Mouse (Mus musculus): Measurements from ENCODE around the gene Fbln2. TPM values are rescaled to one million over a fixed set of nuclear protein-coding genes. Genes with fewer than 3 reads are reported as not detected.

Fbln2 gene
- total and polyA plus RNA-seq, 2 experiments from 2014 or later = 19.6 to 41.1 TPM

- no peak for DNase-seq
- Histone ChIP-seq H3K36me3 (ENCODE audit: insufficient read depth) (no peaks in the 10 kb centered on the region), H3K9me3 (ENCODE audit: low read length) (no peaks in the 10 kb centered on the region), H3K4me2 (ENCODE audit: low read depth) (no peak overlapping the region), H3K9ac (no peak overlapping the region), H3K4me3 (ENCODE audit: low read depth, low read length) (no peak overlapping the region), H3K27me3 (ENCODE audit: insufficient read depth, low read length) (no peaks in the 10 kb centered on the region), H3K4me1 (ENCODE audit: insufficient read depth) (no peaks in the 10 kb centered on the region), H3K27ac (ENCODE audit: low read depth, low read length) (no peak overlapping the region)
- no peak; the same call in 1 of the 2 replicates for ATAC-seq
- 56% methylated on average over 2 of the region's 2 CpGs for WGBS
- no peak for TF ChIP-seq CTCF (IDR thresholded peaks at IDR 0.05; ENCODE audit: low read depth)
Measured at GRCm38 (mm10) chr6:91191465-91191864, 20.8 kb upstream of the Fbln2 start.

DNA sequence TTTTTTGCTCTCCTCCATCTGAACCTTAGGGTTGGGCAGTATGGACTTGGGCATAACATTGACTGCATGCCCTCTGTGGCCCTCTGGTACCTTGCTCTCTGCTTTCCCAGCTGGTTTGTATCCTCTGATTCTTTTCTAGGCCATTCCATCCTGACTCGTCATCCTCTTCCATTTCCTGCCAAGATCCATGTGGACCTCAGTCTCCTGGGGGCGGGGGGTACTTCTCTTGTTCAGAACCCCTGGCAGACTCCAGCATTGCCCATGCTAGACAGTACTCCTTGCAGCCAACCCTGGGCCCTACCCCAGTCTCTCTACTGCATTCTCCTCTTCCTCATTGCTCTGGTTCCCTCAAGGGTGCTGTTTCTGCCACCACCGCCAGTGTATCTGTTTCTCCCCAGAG lies 19.8 kb upstream of the Fbln2 start:
- Histone ChIP-seq H3K36me3 (ENCODE audit: insufficient read depth) (no peaks in the 10 kb centered on the region), H3K4me2 (ENCODE audit: low read depth) (no peak overlapping the region), H3K9me3 (ENCODE audit: low read length) (no peaks in the 10 kb centered on the region), H3K27ac (ENCODE audit: low read depth, low read length) (no peak overlapping the region), H3K4me1 (ENCODE audit: insufficient read depth) (no peaks in the 10 kb centered on the region), H3K4me3 (ENCODE audit: low read depth, low read length) (no peak overlapping the region), H3K27me3 (ENCODE audit: insufficient read depth, low read length) (no peaks in the 10 kb centered on the region), H3K9ac (no peak overlapping the region)
- no peak for TF ChIP-seq CTCF (IDR thresholded peaks at IDR 0.05; ENCODE audit: low read depth)
- DNase-seq = no peak
- no peak for ATAC-seq
- WGBS = 82% methylated on average over 3 of the region's 3 CpGs

DNA sequence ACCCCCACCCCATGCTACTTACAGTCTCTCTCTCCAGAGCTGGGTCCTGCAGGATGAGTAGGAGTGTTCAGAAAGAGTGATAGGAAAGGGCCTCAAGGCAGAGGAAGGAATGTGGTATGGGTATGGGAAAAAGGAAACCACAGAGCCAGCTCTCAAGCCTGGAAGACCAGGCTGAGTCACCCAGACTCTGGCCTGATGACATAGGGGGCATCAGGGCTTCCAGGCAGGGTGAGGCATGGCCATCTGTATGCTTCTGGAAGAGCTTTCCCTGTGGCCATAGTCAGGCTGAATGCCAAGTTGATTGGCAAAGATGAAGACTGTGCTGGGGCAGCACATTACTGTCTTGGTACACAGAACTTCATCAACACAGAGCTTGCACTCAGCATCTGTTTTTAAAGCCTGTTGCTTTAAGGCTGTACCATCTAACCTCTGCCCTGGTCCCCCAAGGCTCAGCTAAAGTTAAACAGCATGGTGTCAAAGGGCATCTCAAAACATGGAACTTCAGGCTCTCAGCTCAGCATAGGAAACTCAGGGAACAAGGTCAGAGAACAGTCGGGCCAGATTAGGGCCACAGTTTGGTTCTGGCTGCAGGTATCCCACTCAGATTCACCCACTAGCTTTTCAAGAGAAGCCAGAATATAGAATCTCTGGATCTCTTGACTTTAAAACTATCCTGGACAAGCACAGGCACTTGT lies 19.3 kb upstream of the Fbln2 start:
- no peak overlapping the region for H3K4me3 ChIP-seq (ENCODE audit: low read depth, low read length)
- WGBS = 73% methylated on average over 1 of the region's 1 CpGs
- H3K36me3 ChIP-seq (ENCODE audit: insufficient read depth) = no peaks in the 10 kb centered on the region
- TF ChIP-seq CTCF (IDR thresholded peaks at IDR 0.05; ENCODE audit: low read depth) = no peak
- ATAC-seq (no peak), DNase-seq (no peak)
- no peaks in the 10 kb centered on the region for H3K4me1 ChIP-seq (ENCODE audit: insufficient read depth)
- no peaks in the 10 kb centered on the region for H3K27me3 ChIP-seq (ENCODE audit: insufficient read depth, low read length)
- no peaks in the 10 kb centered on the region for H3K9me3 ChIP-seq (ENCODE audit: low read length)
- H3K4me2 ChIP-seq (ENCODE audit: low read depth) = no peak overlapping the region
- H3K9ac ChIP-seq = no peak overlapping the region
- H3K27ac ChIP-seq (ENCODE audit: low read depth, low read length) = no peak overlapping the region

- H3K27ac ChIP-seq (ENCODE audit: low read depth, low read length) = no peak overlapping the region; the same call in 1 of the 2 replicates
- H3K4me3 ChIP-seq (ENCODE audit: low read depth, low read length) = no peak overlapping the region
- 68% methylated on average over 2 of the region's 2 CpGs for whole genome bisulfite sequencing
- H3K36me3 ChIP-seq (ENCODE audit: insufficient read depth) = no peaks in the 10 kb centered on the region
- no peaks in the 10 kb centered on the region for H3K9me3 ChIP-seq (ENCODE audit: low read length)
- TF ChIP-seq CTCF (IDR thresholded peaks at IDR 0.05; ENCODE audit: low read depth) = no peak
- no peak for ATAC-seq
- no peak overlapping the region for H3K4me2 ChIP-seq (ENCODE audit: low read depth)
- H3K4me1 ChIP-seq (ENCODE audit: insufficient read depth) = no peaks in the 10 kb centered on the region; the same call in 1 of the 2 replicates
- DNase-seq = no peak
- no peak overlapping the region for H3K9ac ChIP-seq
- no peaks in the 10 kb centered on the region for H3K27me3 ChIP-seq (ENCODE audit: insufficient read depth, low read length)
Measured at GRCm38 (mm10) chr6:91198456-91198855, 13.8 kb upstream of the Fbln2 start.

- peak; percentile 76 for DNase-seq
- H3K4me2 ChIP-seq (ENCODE audit: low read depth) = no peak overlapping the region
- H3K4me3 ChIP-seq (ENCODE audit: low read depth, low read length) = no peak overlapping the region
- H3K36me3 ChIP-seq (ENCODE audit: insufficient read depth) = no peaks in the 10 kb centered on the region
- peak overlapping the region; percentile 40; the same call in 1 of the 2 replicates for H3K27ac ChIP-seq (ENCODE audit: low read depth, low read length)
- WGBS = 21% methylated on average over 8 of the region's 8 CpGs
- no peaks in the 10 kb centered on the region; the same call in 1 of the 2 replicates for H3K4me1 ChIP-seq (ENCODE audit: insufficient read depth)
- TF ChIP-seq CTCF (IDR thresholded peaks at IDR 0.05; ENCODE audit: low read depth) = no peak
- ATAC-seq = peak; percentile 84
- H3K27me3 ChIP-seq (ENCODE audit: insufficient read depth, low read length) = no peaks in the 10 kb centered on the region
- no peaks in the 10 kb centered on the region for H3K9me3 ChIP-seq (ENCODE audit: low read length)
- no peak overlapping the region for H3K9ac ChIP-seq
Measured at GRCm38 (mm10) chr6:91200429-91201188, 11.6 kb upstream of the Fbln2 start.

- Histone ChIP-seq H3K36me3 (ENCODE audit: insufficient read depth) (no peaks in the 10 kb centered on the region), H3K4me2 (ENCODE audit: low read depth) (no peak overlapping the region)
- no peak for TF ChIP-seq CTCF (IDR thresholded peaks at IDR 0.05; ENCODE audit: low read depth)
Measured at GRCm38 (mm10) chr6:91201881-91202341, 10.3 kb upstream of the Fbln2 start.

DNA sequence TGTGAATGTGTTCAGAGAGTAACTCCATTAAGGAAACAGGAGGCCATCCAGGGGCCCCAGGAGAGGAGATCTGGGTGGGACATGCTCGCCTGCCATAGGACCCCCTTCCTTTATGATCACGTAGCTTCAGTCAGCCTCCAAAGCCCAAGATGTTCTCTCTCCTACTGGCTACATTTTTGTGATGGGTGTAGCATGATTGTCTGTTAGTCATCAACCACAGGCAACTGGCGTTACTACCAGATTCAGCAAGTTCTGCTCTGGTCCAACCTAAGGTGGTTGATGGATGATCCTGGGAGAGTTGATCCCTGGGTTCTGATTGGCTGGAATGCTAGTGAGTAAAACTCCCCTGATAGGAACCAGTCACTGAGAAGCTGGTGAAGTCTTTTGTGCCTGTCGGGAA lies 9.7 kb upstream of the Fbln2 start:
- no peak for DNase-seq
- Histone ChIP-seq H3K4me2 (ENCODE audit: low read depth) (no peak overlapping the region), H3K27ac (ENCODE audit: low read depth, low read length) (no peak overlapping the region), H3K9ac (no peak overlapping the region), H3K36me3 (ENCODE audit: insufficient read depth) (no peaks in the 10 kb centered on the region), H3K27me3 (ENCODE audit: insufficient read depth, low read length) (no peaks in the 10 kb centered on the region), H3K4me3 (ENCODE audit: low read depth, low read length) (no peak overlapping the region), H3K4me1 (ENCODE audit: insufficient read depth) (no peaks in the 10 kb centered on the region; the same call in 1 of the 2 replicates), H3K9me3 (ENCODE audit: low read length) (no peaks in the 10 kb centered on the region)
- no peak for ATAC-seq
- TF ChIP-seq CTCF (IDR thresholded peaks at IDR 0.05; ENCODE audit: low read depth) = no peak
- 84% methylated on average over 4 of the region's 4 CpGs for WGBS

More at GRCm38 (mm10) chr6:91201881-91202341, 10.3 kb upstream of the Fbln2 start:
- Histone ChIP-seq H3K4me1 (ENCODE audit: insufficient read depth) (no peaks in the 10 kb centered on the region; the same call in 1 of the 2 replicates), H3K27ac (ENCODE audit: low read depth, low read length) (no peak overlapping the region), H3K27me3 (ENCODE audit: insufficient read depth, low read length) (no peaks in the 10 kb centered on the region), H3K9ac (no peak overlapping the region), H3K4me3 (ENCODE audit: low read depth, low read length) (no peak overlapping the region), H3K9me3 (ENCODE audit: low read length) (no peaks in the 10 kb centered on the region)
- no peak for DNase-seq
- WGBS = 81% methylated on average over 8 of the region's 8 CpGs
- ATAC-seq = no peak
